Mouse (Mus musculus) stomach, embryonic 14.5 days (tissue): ENCODE measurements around the gene Cmtm3. TPM values are rescaled to one million over a fixed set of nuclear protein-coding genes. Genes with fewer than 3 reads are reported as not detected.

Source experiments
- ATAC-seq: fragments of 200-750 bp; cut with Nextera tagmentation; 2 replicates; pipeline ENCODE4 v1.8.0; 2017; ENCODE audit warnings: low read depth, moderate TSS enrichment; ENCODE audit not compliant: insufficient number of reproducible peaks, insufficient read depth, low FRiP score
- H3K27ac ChIP-seq: fragments of 300-500 bp; sonication (generic); 2 replicates; pipeline ENCODE4 v1.5.1; 2014; ENCODE audit warnings: mild to moderate bottlenecking, low read length, moderate library complexity, mixed read lengths
- H3K27me3 ChIP-seq: fragments of 300-500 bp; sonication (generic); 2 replicates; pipeline ENCODE4 v1.6.1; 2014; ENCODE audit warnings: low read length, control low read depth, mixed read lengths; ENCODE audit not compliant: control insufficient read depth, insufficient read depth
- H3K36me3 ChIP-seq: fragments of 300-500 bp; sonication (generic); 2 replicates; pipeline ENCODE4 v1.6.1; 2014; ENCODE audit warnings: mild to moderate bottlenecking, control low read depth, low read length, moderate library complexity, mixed read lengths; ENCODE audit not compliant: control insufficient read depth, insufficient read depth
- H3K4me1 ChIP-seq: fragments of 300-500 bp; sonication (generic); 2 replicates; pipeline ENCODE4 v1.6.1; 2014; ENCODE audit warnings: low read length, control low read depth, mixed read lengths; ENCODE audit not compliant: control insufficient read depth, insufficient read depth
- H3K4me2 ChIP-seq: fragments of 300-500 bp; sonication (generic); replicated peaks from 2 replicates; pipeline ENCODE4 v1.6.1; 2014; ENCODE audit warnings: low read depth, low read length, control low read depth
- H3K4me3 ChIP-seq: fragments of 300-500 bp; sonication (generic); 2 replicates; pipeline ENCODE4 v1.5.1; 2014; ENCODE audit warnings: low read depth, low read length, control low read depth
- H3K9ac ChIP-seq: fragments of 300-500 bp; sonication (generic); replicated peaks from 2 replicates; pipeline ENCODE4 v1.6.1; 2014; ENCODE audit warnings: low read depth, mild to moderate bottlenecking, control low read depth, low read length, moderate library complexity, mixed read lengths
- H3K9me3 ChIP-seq: fragments of 300-500 bp; sonication (generic); 2 replicates; pipeline ENCODE4 v1.6.1; 2016; ENCODE audit warnings: low read depth, low read length, control low read depth; ENCODE audit not compliant: control insufficient read depth
- WGBS: fragments of 180-500 bp; shearing (Covaris S2); extraction: QIAGEN DNeasy Blood & Tissue Kit; methylation state at CpG from one replicate; pipeline ENCODE4 v1.1.7; 2014; 5-methylcytosine and 5-hydroxymethylcytosine counted together
- polyA plus RNA-seq: library from polyadenylated mRNA; unstranded; fragments of >200 nt; fragmentation: Nextera tagmentation; extraction: Ambion mirVana; gene quantifications from 2 replicates; pipeline ENCODE4 v1.2.1, GENCODE M21; 2014

Gene Cmtm3
- polyA plus RNA-seq, 1 experiment from 2014 or later, result 155 TPM

- no peaks in the 10 kb centered on the region; the same call in 1 of the 2 replicates for H3K9me3 ChIP-seq
- peaks cover 17% of the 10 kb centered on the region for H3K4me1 ChIP-seq
- H3K4me2 ChIP-seq, result peak overlapping the region; percentile 82
- no peaks in the 10 kb centered on the region for H3K36me3 ChIP-seq
- no peaks in the 10 kb centered on the region for H3K27me3 ChIP-seq
- H3K9ac ChIP-seq, result no peak overlapping the region
- ATAC-seq, result no peak
- 91% methylated on average over 7 of the region's 7 CpGs for WGBS
- H3K4me3 ChIP-seq, result 0 out of 2 replicates have a peak overlapping the region, but pooled peaks have one; percentile 86
- no peak overlapping the region; the same call in 1 of the 2 replicates for H3K27ac ChIP-seq
These were observed 53.9 kb downstream of the Cmtm3 start for GRCm38 (mm10) chr8:104393139-104393538.

GRCm38 (mm10) chr8:104393767-104394166, 54.6 kb downstream of the Cmtm3 start:
- Histone ChIP-seq H3K9me3 (no peaks in the 10 kb centered on the region; the same call in 1 of the 2 replicates), H3K27ac (peak overlapping the region; percentile 86; the same call in 1 of the 2 replicates), H3K4me1 (peaks cover 16% of the 10 kb centered on the region), H3K27me3 (no peaks in the 10 kb centered on the region), H3K4me2 (peak overlapping the region; percentile 82), H3K9ac (no peak overlapping the region), H3K4me3 (peak overlapping the region; percentile 86; the same call in 1 of the 2 replicates), H3K36me3 (no peaks in the 10 kb centered on the region)
- ATAC-seq, result peak; percentile 11; the same call in 1 of the 2 replicates
- WGBS, result 48% methylated on average over 6 of the region's 6 CpGs

GRCm38 (mm10) chr8:104394801-104395702, 55.8 kb downstream of the Cmtm3 start:
- peak overlapping the region; percentile 86 for H3K27ac ChIP-seq
- no peaks in the 10 kb centered on the region for H3K36me3 ChIP-seq
- H3K27me3 ChIP-seq, result no peaks in the 10 kb centered on the region
- H3K4me1 ChIP-seq, result peaks cover 16% of the 10 kb centered on the region
- peak overlapping the region; percentile 89 for H3K9ac ChIP-seq
- under 1% methylated on average over 76 of the region's 82 CpGs for whole genome bisulfite sequencing
- no peaks in the 10 kb centered on the region; the same call in 1 of the 2 replicates for H3K9me3 ChIP-seq
- peak overlapping the region; percentile 82 for H3K4me2 ChIP-seq
- peak; percentile 47 for ATAC-seq
- peak overlapping the region; percentile 86 for H3K4me3 ChIP-seq

GRCm38 (mm10) chr8:104395703-104396357, 56.6 kb downstream of the Cmtm3 start, which contains the start of gene Cmtm4:
Gene Cmtm4 (minus strand): TSS chr8:104395807.
- Histone ChIP-seq H3K4me2 (peak within 1 kb of the TSS; percentile 82), H3K4me1 (peaks cover 16% of the 10 kb centered on the region), H3K27me3 (no peaks in the 10 kb centered on the region), H3K4me3 (peak within 1 kb of the TSS; percentile 86), H3K9ac (peak within 1 kb of the TSS; percentile 89), H3K27ac (peak within 1 kb of the TSS; percentile 86), H3K36me3 (no peaks in the 10 kb centered on the region), H3K9me3 (no peaks in the 10 kb centered on the region; the same call in 1 of the 2 replicates)
- WGBS, result 2% methylated on average over 28 of the region's 54 CpGs
- ATAC-seq, result peak; percentile 70

Other genes with a start within 250 kb of the Cmtm3 start
- 30.2 and 33.1 TPM in 2 replicates for gene Cdh5, start 237.8 kb upstream of the Cmtm3 start, polyA plus RNA-seq
- 1.6 TPM in 2 replicates for gene Bean1, start 169.0 kb upstream of the Cmtm3 start, polyA plus RNA-seq
- 16.1 and 19.8 TPM in 2 replicates for gene Tk2, start 90.9 kb upstream of the Cmtm3 start, polyA plus RNA-seq
- gene Cklf, start 88.5 kb upstream of the Cmtm3 start, polyA plus RNA-seq, result 46.0 and 53.4 TPM in 2 replicates
- not detected in 2 replicates for gene Cmtm2a, start 46.2 kb upstream of the Cmtm3 start, polyA plus RNA-seq
- not detected in 2 replicates for gene Gm45711, start 29.3 kb upstream of the Cmtm3 start, polyA plus RNA-seq
- not detected in 2 replicates for gene Cmtm1, start 29.3 kb upstream of the Cmtm3 start, polyA plus RNA-seq
- not detected in 2 replicates for gene Gm11020, start 17.8 kb upstream of the Cmtm3 start, polyA plus RNA-seq
- not detected in 2 replicates for gene Cmtm2b, start 17.2 kb upstream of the Cmtm3 start, polyA plus RNA-seq
- 6.4 and 7.2 TPM in 2 replicates for gene Cmtm4, start 56.4 kb downstream of the Cmtm3 start, polyA plus RNA-seq
- gene Dync1li2, start 103.6 kb downstream of the Cmtm3 start, polyA plus RNA-seq, result 58.4 and 69.2 TPM in 2 replicates
- 0.26 and 0.43 TPM in 2 replicates for gene Terb1, start 170.5 kb downstream of the Cmtm3 start, polyA plus RNA-seq
- gene Nae1, start 195.2 kb downstream of the Cmtm3 start, polyA plus RNA-seq, result 111 and 115 TPM in 2 replicates
- 0.55 and 1.6 TPM in 2 replicates for gene Car7, start 195.3 kb downstream of the Cmtm3 start, polyA plus RNA-seq